Mouse (Mus musculus) midbrain, postnatal 0 days (tissue): ENCODE measurements around the gene Psmd14. TPM values are rescaled to one million over a fixed set of nuclear protein-coding genes. Genes with fewer than 3 reads are reported as not detected.

Source experiments
- ATAC-seq: fragments of 200-750 bp; cut with Nextera tagmentation; 2 replicates; pipeline ENCODE4 v1.8.0; 2017; ENCODE audit warnings: moderate number of reproducible peaks, mild to moderate bottlenecking, moderate TSS enrichment, moderate library complexity; ENCODE audit not compliant: low FRiP score
- DNase-seq: peaks from one replicate; pipeline ENCODE4 v3.0.0-alpha.2; 2015; ENCODE audit warnings: low spot score
- H3K27ac ChIP-seq: fragments of 300-500 bp; sonication (generic); 2 replicates; pipeline ENCODE4 v1.5.1; 2014; ENCODE audit warnings: low read depth, mild to moderate bottlenecking, low read length, mixed read lengths
- H3K27me3 ChIP-seq: fragments of 300-500 bp; sonication (generic); 2 replicates; pipeline ENCODE4 v1.6.1; 2014; ENCODE audit warnings: low read length, control low read depth, mixed read lengths; ENCODE audit not compliant: insufficient read depth
- H3K36me3 ChIP-seq: fragments of 300-500 bp; sonication (generic); 2 replicates; pipeline ENCODE4 v1.6.1; 2014; ENCODE audit warnings: low read length, control low read depth, mixed read lengths; ENCODE audit not compliant: insufficient read depth
- H3K4me1 ChIP-seq: fragments of 300-500 bp; sonication (generic); 2 replicates; pipeline ENCODE4 v1.6.1; 2014; ENCODE audit warnings: mild to moderate bottlenecking, control low read depth, antibody characterized with exemption, low read length, mixed read lengths; ENCODE audit not compliant: insufficient read depth
- H3K4me2 ChIP-seq: fragments of 300-500 bp; sonication (generic); 2 replicates; pipeline ENCODE4 v1.6.1; 2014; ENCODE audit warnings: low read depth, mild to moderate bottlenecking, low read length, mixed read lengths; ENCODE audit not compliant: poor library complexity, severe bottlenecking
- H3K4me3 ChIP-seq: fragments of 300-500 bp; sonication (generic); 2 replicates; pipeline ENCODE4 v1.5.1; 2014; ENCODE audit warnings: low read depth, mild to moderate bottlenecking, low read length, moderate library complexity
- H3K9ac ChIP-seq: fragments of 300-500 bp; sonication (generic); replicated peaks from 2 replicates; pipeline ENCODE4 v1.6.1; 2014; ENCODE audit warnings: mild to moderate bottlenecking, low read length, moderate library complexity, mixed read lengths; ENCODE audit not compliant: poor library complexity, severe bottlenecking
- H3K9me3 ChIP-seq: fragments of 300-500 bp; sonication (generic); 2 replicates; pipeline ENCODE4 v1.6.1; 2016; ENCODE audit warnings: low read length, control low read depth
- CTCF ChIP-seq: IDR thresholded peaks from 2 replicates; pipeline ENCODE4 v1.5.1; 2016; ENCODE audit warnings: antibody characterized with exemption, mild to moderate bottlenecking
- WGBS: fragments of 180-500 bp; shearing (Covaris S2); extraction: QIAGEN DNeasy Blood & Tissue Kit; methylation state at CpG from one replicate; pipeline ENCODE4 v1.1.7; 2014; 5-methylcytosine and 5-hydroxymethylcytosine counted together
- polyA plus RNA-seq: library from polyadenylated mRNA; unstranded; fragments of >200 nt; fragmentation: Nextera tagmentation; extraction: Ambion mirVana; gene quantifications from 2 replicates; pipeline ENCODE4 v1.2.1, GENCODE M21; 2015
- total RNA-seq: library from RNA; depleted of rRNA; stranded (reverse); fragments of >200 nt; gene quantifications from 2 replicates; pipeline ENCODE4 v1.2.3, GENCODE M21; 2014

The Psmd14 gene
- total and polyA plus RNA-seq, 2 experiments from 2014 or later = 87.4 to 197 TPM

DNA sequence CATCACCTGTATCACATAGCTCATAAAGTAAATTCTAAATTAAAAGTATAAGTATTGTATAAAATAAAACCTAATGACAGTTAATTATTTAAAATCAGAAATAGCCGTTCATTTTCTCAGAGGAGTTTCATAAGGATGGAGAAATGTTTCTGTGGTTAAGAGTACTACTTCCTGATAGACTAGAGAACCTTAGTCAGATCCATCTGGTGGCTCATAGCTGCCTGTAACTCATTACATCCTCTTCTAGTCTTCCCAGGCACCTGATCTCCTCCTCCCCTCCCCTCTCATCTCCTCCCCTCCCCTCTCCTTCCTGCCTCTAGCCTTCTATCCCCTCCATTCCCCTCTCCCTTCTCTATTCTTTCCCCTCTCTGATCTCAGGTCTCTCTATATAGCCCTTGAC lies 29.9 kb upstream of the Psmd14 start:
- Histone ChIP-seq H3K4me3 (no peak overlapping the region), H3K9ac (no peak overlapping the region), H3K27me3 (no peaks in the 10 kb centered on the region), H3K9me3 (no peaks in the 10 kb centered on the region), H3K36me3 (no peaks in the 10 kb centered on the region), H3K27ac (no peak overlapping the region), H3K4me2 (no peak overlapping the region), H3K4me1 (no peaks in the 10 kb centered on the region)
- no peak for ATAC-seq
- 98% methylated on average over 1 of the region's 1 CpGs for WGBS
- TF ChIP-seq CTCF = no peak
- DNase-seq = no peak

DNA sequence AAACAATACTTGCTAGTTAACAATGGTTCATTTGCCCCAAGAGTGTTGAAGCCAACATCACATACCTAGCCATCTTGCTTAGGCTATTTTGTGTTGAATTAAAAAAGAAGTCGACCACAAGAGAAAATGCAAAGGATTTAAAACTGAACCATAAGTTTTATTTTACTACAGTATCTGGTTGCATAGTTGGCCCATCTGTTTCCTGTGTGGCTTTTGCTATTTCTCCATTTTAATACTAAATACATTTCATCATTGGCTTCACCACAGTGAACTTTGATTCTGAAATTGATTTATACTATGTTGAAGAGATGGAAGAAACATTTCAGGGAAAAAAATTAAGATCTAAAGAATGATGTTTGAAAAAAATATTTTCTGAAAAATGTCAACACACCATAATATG lies 25.0 kb upstream of the Psmd14 start:
- no peak overlapping the region for H3K4me3 ChIP-seq
- no peaks in the 10 kb centered on the region for H3K27me3 ChIP-seq
- DNase-seq = no peak
- H3K4me1 ChIP-seq = no peaks in the 10 kb centered on the region
- H3K4me2 ChIP-seq = no peak overlapping the region
- no peak overlapping the region for H3K9ac ChIP-seq
- no peak for ATAC-seq
- no peaks in the 10 kb centered on the region for H3K9me3 ChIP-seq
- no peaks in the 10 kb centered on the region for H3K36me3 ChIP-seq
- no peak overlapping the region for H3K27ac ChIP-seq
- WGBS = 77% methylated on average over 1 of the region's 1 CpGs
- no peak for TF ChIP-seq CTCF

DNA sequence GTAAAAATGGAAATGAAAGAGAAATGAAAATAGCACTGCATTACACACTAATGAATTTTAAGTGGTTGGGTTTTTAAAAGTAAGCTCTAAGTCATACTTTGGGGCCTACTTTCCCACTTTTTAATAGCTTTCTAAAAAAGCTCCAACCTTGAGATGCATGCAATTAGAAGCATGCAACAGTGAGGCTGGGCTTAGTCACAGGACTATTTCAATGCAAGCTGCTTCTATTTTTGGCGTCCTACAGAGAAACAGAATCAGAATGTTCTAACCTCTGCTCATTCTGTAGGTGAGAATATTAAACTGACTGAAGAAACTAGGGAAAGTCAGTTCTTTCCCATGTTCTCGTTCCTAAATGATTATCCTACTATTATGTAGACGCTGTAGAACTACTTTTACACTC lies 22.4 kb upstream of the Psmd14 start:
- no peaks in the 10 kb centered on the region for H3K36me3 ChIP-seq
- DNase-seq (no peak), ATAC-seq (no peak)
- no peaks in the 10 kb centered on the region for H3K27me3 ChIP-seq
- no peak overlapping the region for H3K4me2 ChIP-seq
- no peak overlapping the region for H3K4me3 ChIP-seq
- H3K9me3 ChIP-seq = no peaks in the 10 kb centered on the region
- H3K27ac ChIP-seq = no peak overlapping the region
- no peak overlapping the region for H3K9ac ChIP-seq
- TF ChIP-seq CTCF = no peak
- no peaks in the 10 kb centered on the region for H3K4me1 ChIP-seq
- WGBS = 90% methylated on average over 3 of the region's 3 CpGs

DNA sequence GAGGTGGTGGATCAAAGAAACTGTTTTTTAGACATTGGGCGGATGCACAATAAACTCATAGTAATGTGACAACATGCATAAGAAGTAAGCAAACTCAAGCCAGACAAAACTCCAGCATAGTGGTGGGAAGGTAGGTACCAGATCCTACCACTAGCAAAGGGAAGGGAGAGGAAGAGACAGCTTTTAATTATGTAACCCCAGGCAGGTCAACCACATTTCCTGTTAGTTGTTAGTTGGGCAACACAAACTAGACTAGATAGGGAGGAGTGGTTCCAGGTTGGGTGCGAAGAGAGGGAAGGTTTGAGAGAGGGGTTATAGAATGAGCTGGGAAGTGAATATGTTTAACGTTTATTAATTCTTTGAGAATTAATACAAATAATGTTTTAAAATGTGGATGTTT lies 1.9 kb upstream of the Psmd14 start:
- H3K27ac ChIP-seq = no peak overlapping the region
- 97% methylated on average over 3 of the region's 3 CpGs for WGBS

DNA sequence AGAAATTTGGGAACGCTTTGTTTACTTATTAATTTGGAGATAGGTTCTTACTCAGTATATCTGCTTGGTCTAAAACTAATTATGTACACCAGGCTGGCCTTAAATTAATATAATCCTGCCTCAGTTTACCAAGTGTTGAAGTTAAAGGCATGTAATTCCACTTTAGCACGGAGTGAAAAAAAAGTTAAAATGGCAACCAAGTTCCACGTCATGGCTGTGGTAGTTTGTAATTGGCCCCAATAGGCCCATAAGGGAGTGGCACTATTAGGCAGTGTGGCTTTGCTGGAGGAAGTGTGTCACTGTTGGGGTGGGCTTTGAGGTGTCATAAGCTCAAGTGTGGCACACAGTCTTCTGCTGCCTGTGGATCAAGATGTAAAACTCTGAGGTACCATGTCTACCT lies 1.0 kb downstream of the Psmd14 start:
- no peak for TF ChIP-seq CTCF
- H3K9ac ChIP-seq = peak overlapping the region; percentile 66
- no peak overlapping the region for H3K27ac ChIP-seq
- peaks cover 2% of the 10 kb centered on the region for H3K4me1 ChIP-seq
- H3K27me3 ChIP-seq = no peaks in the 10 kb centered on the region
- no peak for ATAC-seq
- H3K9me3 ChIP-seq = no peaks in the 10 kb centered on the region
- no peak for DNase-seq
- peak overlapping the region; percentile 53 for H3K4me3 ChIP-seq
- H3K4me2 ChIP-seq = peak overlapping the region; percentile 77
- no peaks in the 10 kb centered on the region for H3K36me3 ChIP-seq
- 62% methylated on average over 3 of the region's 3 CpGs for WGBS

More for the DNA sequence above, 1.9 kb upstream of the Psmd14 start:
- H3K4me3 ChIP-seq = no peak overlapping the region
- H3K36me3 ChIP-seq = no peaks in the 10 kb centered on the region
- no peaks in the 10 kb centered on the region for H3K9me3 ChIP-seq
- H3K4me2 ChIP-seq = no peak overlapping the region
- H3K27me3 ChIP-seq = no peaks in the 10 kb centered on the region
- H3K9ac ChIP-seq = no peak overlapping the region
- DNase-seq (no peak), ATAC-seq (no peak)
- peaks cover 2% of the 10 kb centered on the region for H3K4me1 ChIP-seq
- TF ChIP-seq CTCF = no peak

DNA sequence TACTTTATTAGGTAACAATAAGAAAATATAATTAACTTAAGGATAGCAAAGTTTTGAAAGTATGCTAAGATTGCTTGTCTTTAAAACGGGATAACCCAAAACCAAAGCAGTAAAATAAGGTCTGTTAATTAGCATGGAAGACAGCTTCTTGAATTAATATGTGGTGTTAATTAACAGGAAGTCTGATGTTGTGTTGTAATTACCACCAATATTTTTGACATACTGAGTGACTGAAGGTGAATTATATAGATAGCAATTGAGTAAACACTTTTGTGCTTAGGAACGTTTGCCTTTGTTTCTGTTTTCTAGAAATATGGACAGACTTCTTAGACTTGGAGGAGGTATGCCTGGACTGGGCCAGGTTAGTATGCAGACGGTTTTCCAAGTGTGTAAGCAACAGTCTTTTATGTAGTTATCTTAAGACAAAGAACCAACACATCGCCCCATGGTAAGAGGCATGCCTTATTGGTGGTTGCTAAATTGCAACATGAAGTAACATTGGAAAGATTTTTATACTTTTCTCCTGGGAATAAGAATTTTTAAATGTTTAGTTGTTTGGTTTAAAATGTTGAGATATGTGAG lies 11.0 kb downstream of the Psmd14 start:
- no peaks in the 10 kb centered on the region for H3K9me3 ChIP-seq
- no peaks in the 10 kb centered on the region for H3K4me1 ChIP-seq
- ATAC-seq (no peak), DNase-seq (no peak)
- H3K27ac ChIP-seq = no peak overlapping the region
- H3K4me2 ChIP-seq = no peak overlapping the region
- no peaks in the 10 kb centered on the region for H3K27me3 ChIP-seq
- no peak for TF ChIP-seq CTCF
- 88% methylated on average over 4 of the region's 4 CpGs for WGBS
- no peaks in the 10 kb centered on the region for H3K36me3 ChIP-seq
- H3K9ac ChIP-seq = no peak overlapping the region
- no peak overlapping the region for H3K4me3 ChIP-seq
